Mouse (Mus musculus) ES-CJ7 (cell line): ENCODE measurements at regions not wholly inside any gene's neighbourhood (a gene's known extent, or its start where the extent isn't known, plus 50 kb on each side); places are given as distances from the start of the nearest gene placed in this dataset.

Experiments used
- DNase-seq: peaks from one replicate; pipeline ENCODE4 v3.0.0; 2011; ENCODE audit warnings: low read depth, low spot score

DNA sequence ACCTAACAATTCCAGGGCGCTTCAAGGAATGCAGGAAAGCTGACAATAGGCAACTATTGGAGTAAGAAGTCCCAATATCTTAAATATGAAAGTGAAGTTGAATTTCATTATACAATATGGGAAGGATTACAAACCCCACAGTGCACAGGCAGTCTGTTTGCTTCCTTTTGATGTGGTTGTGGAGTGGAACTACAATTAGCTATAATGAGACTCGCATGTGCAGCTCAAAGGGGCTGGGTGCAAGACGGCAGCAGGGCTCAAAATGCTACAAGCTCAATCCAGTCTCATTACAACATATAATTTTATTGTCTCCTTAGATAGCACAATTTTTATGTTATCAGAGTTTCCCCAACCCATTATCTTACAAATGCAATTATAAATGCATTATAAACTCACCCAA, 54.7 kb upstream of the Ccser1 start:
- DNase-seq = no peak

DNA sequence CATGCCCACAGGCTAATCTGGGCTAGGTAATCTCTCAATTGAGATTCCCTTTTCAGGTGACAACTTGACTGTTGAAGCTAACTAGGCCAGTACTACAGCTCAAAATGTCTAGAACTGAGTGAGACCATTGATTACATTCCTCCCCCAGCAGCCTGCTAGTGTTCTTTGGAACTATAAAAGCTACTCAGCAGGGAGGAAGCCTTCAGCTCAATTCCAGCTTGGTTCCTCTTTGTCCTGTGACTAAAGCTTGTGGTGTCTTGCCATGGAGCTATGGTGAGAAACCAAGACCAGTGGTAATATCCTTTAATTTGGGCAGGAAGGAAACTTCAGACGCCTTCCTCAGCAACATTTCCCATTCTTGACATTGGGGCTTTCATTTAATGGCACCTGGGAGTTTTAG, 52.9 kb upstream of the Ccser1 start:
- peak; percentile 19 for DNase-seq

DNA sequence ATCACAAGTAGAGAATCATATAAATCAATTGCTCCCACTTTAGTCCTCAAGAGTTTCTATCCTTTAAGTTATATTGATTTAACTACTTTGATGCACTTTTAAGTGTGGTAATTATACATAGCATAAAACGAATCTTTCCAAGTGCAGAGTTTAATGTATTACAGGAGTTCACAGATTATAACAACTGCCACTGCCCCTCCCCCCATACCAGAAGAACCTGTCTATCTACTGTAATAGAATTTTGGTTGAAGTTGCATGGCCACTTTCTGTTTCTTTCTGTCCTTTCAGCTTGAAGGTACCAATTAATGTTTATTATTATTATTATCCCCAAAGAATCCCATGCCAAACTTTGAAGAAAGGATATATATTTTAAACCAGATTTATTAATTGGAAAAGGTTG, 51.9 kb upstream of the Ccser1 start:
- DNase-seq = no peak
